Mouse (Mus musculus) heart, postnatal 0 days (tissue): Measurements from ENCODE around the gene Syne2.

ENCODE experiments used
- CTCF ChIP-seq: IDR thresholded peaks from 2 replicates; pipeline ENCODE4 v1.5.1; 2016; ENCODE audit warnings: antibody characterized with exemption, control low read depth, low read depth
- EP300 ChIP-seq: IDR thresholded peaks from 2 replicates; pipeline ENCODE4 v1.6.1; 2016; ENCODE audit warnings: antibody characterized with exemption, low read depth

- TF ChIP-seq CTCF (peak; percentile 47), EP300 (no peak)
Measured at GRCm38 (mm10) chr12:76130281-76130680, 312.3 kb downstream of the Syne2 start.
